Mouse (Mus musculus) lung, adult 18-20 months (tissue): ENCODE results near the gene Myh9.
"Not testable (repeated sequence)": the region's sequence is repeated elsewhere in the genome, so short reads cannot be mapped to it uniquely, and the experiment has no call there.

Experiments used
- DNase-seq, 2 experiments: peaks; one replicate each; pipeline ENCODE4 v3.0.0; 2022; ENCODE audit warnings: mixed read lengths in 2 of 2

Myh9 gene

GRCm38 (mm10) chr15:77867231-77867968 lies 25.4 kb upstream of the Myh9 start:
- DNase-seq = not testable (repeated sequence)

- DNase-seq = no peak
These were observed 24.7 kb upstream of the Myh9 start for GRCm38 (mm10) chr15:77866583-77867220.

GRCm38 (mm10) chr15:77864063-77864758 lies 22.2 kb upstream of the Myh9 start:
- DNase-seq = no peak

GRCm38 (mm10) chr15:77862991-77863972 lies 21.3 kb upstream of the Myh9 start:
- no peak for DNase-seq

GRCm38 (mm10) chr15:77860081-77860665 lies 18.2 kb upstream of the Myh9 start:
- DNase-seq = no peak

- peak; percentile 93 to 95 for DNase-seq
These were observed 15.7 kb upstream of the Myh9 start for GRCm38 (mm10) chr15:77857662-77858156.

- peak; percentile 62 to 76 for DNase-seq
These were observed 14.6 kb upstream of the Myh9 start for GRCm38 (mm10) chr15:77856541-77856940.

- peak; percentile 68 to 74 for DNase-seq
These were observed 13.3 kb upstream of the Myh9 start for GRCm38 (mm10) chr15:77855301-77855700.

GRCm38 (mm10) chr15:77852001-77852400 lies 10.0 kb upstream of the Myh9 start:
- no peak for DNase-seq

GRCm38 (mm10) chr15:77851136-77851535 lies 9.2 kb upstream of the Myh9 start:
- peak; percentile 78 to 82 for DNase-seq

GRCm38 (mm10) chr15:77849572-77850229 lies 7.7 kb upstream of the Myh9 start:
- DNase-seq = no peak

GRCm38 (mm10) chr15:77849039-77849436 lies 7.1 kb upstream of the Myh9 start:
- peak in 1 of 2 experiments; percentile 65 for DNase-seq

GRCm38 (mm10) chr15:77848415-77849038 lies 6.6 kb upstream of the Myh9 start:
- DNase-seq = no peak

GRCm38 (mm10) chr15:77847826-77848225 lies 5.9 kb upstream of the Myh9 start:
- DNase-seq = peak in 1 of 2 experiments; percentile 43

GRCm38 (mm10) chr15:77847108-77847507 lies 5.1 kb upstream of the Myh9 start:
- DNase-seq = no peak

- not testable (repeated sequence) for DNase-seq
These were observed 4.1 kb upstream of the Myh9 start for GRCm38 (mm10) chr15:77845931-77846595.

- peak; percentile 62 to 63 for DNase-seq
These were observed 3.1 kb upstream of the Myh9 start for GRCm38 (mm10) chr15:77844955-77845635.

- no peak for DNase-seq
These were observed 2.1 kb upstream of the Myh9 start for GRCm38 (mm10) chr15:77844048-77844447.

GRCm38 (mm10) chr15:77843494-77844041 lies 1.6 kb upstream of the Myh9 start:
- peak; percentile 80 to 87 for DNase-seq
